Mouse (Mus musculus): ENCODE results near the gene Cabp1.

DNA sequence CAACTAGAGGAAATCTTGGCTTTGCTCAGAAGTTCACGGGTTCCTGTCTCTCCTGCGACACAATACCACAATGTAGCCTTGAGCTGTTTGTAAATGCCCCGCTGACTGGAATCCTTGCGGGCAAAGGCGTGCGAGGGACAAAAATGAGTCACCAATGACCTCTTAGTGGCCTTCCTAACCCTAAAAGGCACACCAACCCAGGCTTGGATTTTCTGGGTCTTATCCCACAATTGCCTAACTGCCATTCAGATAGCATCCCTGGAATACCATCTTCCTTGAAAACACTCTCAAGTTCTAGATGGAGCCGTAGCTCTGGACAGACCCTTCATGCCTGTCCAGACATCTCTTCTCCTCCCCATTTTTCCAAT, 1.4 kb downstream of the Cabp1 start:
- TF ChIP-seq CTCF (IDR thresholded peaks at IDR 0.05; ENCODE audit: extremely low read depth, insufficient read depth, insufficient read length, insufficient replicate concordance): no peak
- no peak for TF ChIP-seq POLR2A (IDR thresholded peaks at IDR 0.05; ENCODE audit: low read depth, low read length)

Measured in spleen, adult 2 months (tissue).